Mouse (Mus musculus): ENCODE results near the gene Gm16485. TPM values are rescaled to one million over a fixed set of nuclear protein-coding genes. Genes with fewer than 3 reads are reported as not detected.

Gene Gm16485
- total RNA-seq (2012; rRNA removed) = not detected in 2 replicates
- polyA plus RNA-seq (2012; ENCODE audit: insufficient read depth in 1 of 2, insufficient read length in 2 of 2, low read depth in 1 of 2, low replicate concordance in 2 of 2, missing spikeins in 1 of 2) = not detected

- no peak for DNase-seq (ENCODE audit: low read depth, low spot score)
- no peak within 1 kb of the TSS for H3K4me3 ChIP-seq (ENCODE audit: control insufficient read depth in 1 of 2, insufficient read depth in 1 of 2, low read depth in 2 of 2, low read length in 2 of 2)
- no peaks in the 10 kb centered on the region for H3K79me2 ChIP-seq (ENCODE audit: control insufficient read depth, insufficient read depth, low read length, poor library complexity)
- H3K4me1 ChIP-seq (ENCODE audit: control insufficient read depth in 1 of 2, insufficient read depth in 2 of 2, low read length in 2 of 2) = no peaks in the 10 kb centered on the region
- H3K27ac ChIP-seq (ENCODE audit: control insufficient read depth, low read depth, low read length) = no peak within 1 kb of the TSS
- TF ChIP-seq POLR2A (IDR thresholded peaks at IDR 0.05; ENCODE audit: control insufficient read depth in 1 of 2, insufficient read depth in 1 of 2, low read depth in 1 of 2, low read length in 2 of 2, poor library complexity in 1 of 2) (no peak), SMC3 (IDR thresholded peaks at IDR 0.05; ENCODE audit: low read depth, low read length) (no peak), MYC (IDR thresholded peaks at IDR 0.05; ENCODE audit: low read depth, low read length) (no peak), POLR2AphosphoS2 (IDR thresholded peaks at IDR 0.05; ENCODE audit: low read length) (no peak), HCFC1 (IDR thresholded peaks at IDR 0.05; ENCODE audit: low read depth, low read length) (no peak), MAZ (IDR thresholded peaks at IDR 0.05; ENCODE audit: low read depth, low read length) (no peak), CHD1 (IDR thresholded peaks at IDR 0.05; ENCODE audit: low read depth, low read length) (no peak), UBTF (IDR thresholded peaks at IDR 0.05; ENCODE audit: borderline replicate concordance, insufficient read depth, low read depth, low read length) (no peak), E2F4 (IDR thresholded peaks at IDR 0.05; ENCODE audit: borderline replicate concordance, low read depth, low read length) (no peak), RAD21 (IDR thresholded peaks at IDR 0.05; ENCODE audit: low read depth, low read length) (no peak), TAL1 (IDR thresholded peaks at IDR 0.05; ENCODE audit: low read length) (no peak), TBP (IDR thresholded peaks at IDR 0.05; ENCODE audit: low read depth, low read length) (no peak), SIN3A (IDR thresholded peaks at IDR 0.05; ENCODE audit: low read length) (no peak), TCF12 (IDR thresholded peaks at IDR 0.05; ENCODE audit: low read depth, low read length) (no peak), POLR2AphosphoS5 (IDR thresholded peaks at IDR 0.05; ENCODE audit: borderline replicate concordance, low read depth, low read length) (no peak), GABPA (IDR thresholded peaks at IDR 0.05; ENCODE audit: low read depth, low read length) (no peak), MEF2A (IDR thresholded peaks at IDR 0.05; ENCODE audit: extremely low read depth, insufficient replicate concordance, low read depth, low read length, poor library complexity, severe bottlenecking) (no peak), EP300 (IDR thresholded peaks at IDR 0.05; ENCODE audit: low read depth in 1 of 2, low read length in 2 of 2) (no peak), NRF1 (IDR thresholded peaks at IDR 0.05; ENCODE audit: insufficient read depth, low read depth, low read length, poor library complexity, severe bottlenecking) (no peak)
- no peaks in the 10 kb centered on the region for H3K36me3 ChIP-seq (ENCODE audit: control insufficient read depth in 1 of 2, insufficient read depth in 2 of 2, low read length in 2 of 2)
- H3K9me3 ChIP-seq (replicated peaks; ENCODE audit: insufficient read depth, low read length) = no peaks in the 10 kb centered on the region
- peaks cover 0 to 1% of the 10 kb centered on the region in 2 experiments; a peak in 3 of 4 replicates for H3K27me3 ChIP-seq (ENCODE audit: control insufficient read depth in 1 of 2, insufficient read depth in 2 of 2, low read length in 2 of 2)
- H3K9ac ChIP-seq (ENCODE audit: control insufficient read depth, low read depth, low read length, poor library complexity, severe bottlenecking) = no peak within 1 kb of the TSS
These were observed at the start of gene Gm16485 for GRCm38 (mm10) chr9:8971491-8971890. Gene Gm16485, plus strand, starts transcription at chr9:8971791.

GRCm38 (mm10) chr9:8927561-8927960 is 44.0 kb upstream of the Gm16485 start:
- Histone ChIP-seq H3K36me3 (ENCODE audit: control insufficient read depth in 1 of 2, insufficient read depth in 2 of 2, low read length in 2 of 2) (no peaks in the 10 kb centered on the region), H3K4me1 (ENCODE audit: control insufficient read depth in 1 of 2, insufficient read depth in 2 of 2, low read length in 2 of 2) (no peaks in the 10 kb centered on the region), H3K9me3 (replicated peaks; ENCODE audit: insufficient read depth, low read length) (no peaks in the 10 kb centered on the region), H3K79me2 (ENCODE audit: control insufficient read depth, insufficient read depth, low read length, poor library complexity) (no peaks in the 10 kb centered on the region), H3K27me3 (ENCODE audit: control insufficient read depth in 1 of 2, insufficient read depth in 2 of 2, low read length in 2 of 2) (no peaks in the 10 kb centered on the region), H3K27ac (ENCODE audit: control insufficient read depth, low read depth, low read length) (no peak overlapping the region), H3K4me3 (ENCODE audit: control insufficient read depth in 1 of 2, insufficient read depth in 1 of 2, low read depth in 2 of 2, low read length in 2 of 2) (no peak overlapping the region), H3K9ac (ENCODE audit: control insufficient read depth, low read depth, low read length, poor library complexity, severe bottlenecking) (no peak overlapping the region)
- DNase-seq (ENCODE audit: low read depth, low spot score) = no peak
- TF ChIP-seq EP300 (IDR thresholded peaks at IDR 0.05; ENCODE audit: low read depth in 1 of 2, low read length in 2 of 2) = no peak
- TF ChIP-seq NELFE (IDR thresholded peaks at IDR 0.05; ENCODE audit: low read depth, low read length) = no peak
- no peak for TF ChIP-seq ETS1 (IDR thresholded peaks at IDR 0.05; ENCODE audit: low read depth, low read length)
- TF ChIP-seq RCOR1 (IDR thresholded peaks at IDR 0.05; ENCODE audit: low read depth, low read length) = no peak
